Mouse (Mus musculus) c-Kit-positive CD71-negative TER-119-negative erythroid progenitor cells, embryonic 14.5 days (primary cell): Measurements from ENCODE around the gene Limk2.

ENCODE experiments used
- DNase-seq: peaks from one replicate; pipeline ENCODE4 v3.0.0-alpha.2; 2013; ENCODE audit warnings: low read depth

The Limk2 gene

GRCm38 (mm10) chr11:3371599-3372295 lies 37.2 kb downstream of the Limk2 start:
- no peak for DNase-seq

GRCm38 (mm10) chr11:3370928-3371598 lies 37.9 kb downstream of the Limk2 start:
- DNase-seq = peak; percentile 74

- DNase-seq = no peak
Measured at GRCm38 (mm10) chr11:3370162-3370561, 38.8 kb downstream of the Limk2 start.

GRCm38 (mm10) chr11:3369449-3369848 lies 39.5 kb downstream of the Limk2 start:
- no peak for DNase-seq

- no peak for DNase-seq
Measured at GRCm38 (mm10) chr11:3368983-3369382, 40.0 kb downstream of the Limk2 start.

- DNase-seq = no peak
Measured at GRCm38 (mm10) chr11:3366411-3366810, 42.6 kb downstream of the Limk2 start.

GRCm38 (mm10) chr11:3362854-3363253 lies 46.1 kb downstream of the Limk2 start:
- no peak for DNase-seq

GRCm38 (mm10) chr11:3352990-3353585 lies 55.9 kb downstream of the Limk2 start:
- DNase-seq = no peak

GRCm38 (mm10) chr11:3352131-3352530 lies 56.9 kb downstream of the Limk2 start:
- DNase-seq = no peak

GRCm38 (mm10) chr11:3349343-3349695 lies 59.7 kb downstream of the Limk2 start:
- no peak for DNase-seq

GRCm38 (mm10) chr11:3348576-3349342 lies 60.2 kb downstream of the Limk2 start:
- no peak for DNase-seq

- DNase-seq = no peak
Measured at GRCm38 (mm10) chr11:3347835-3348195, 61.2 kb downstream of the Limk2 start.

- peak; percentile 85 for DNase-seq
Measured at GRCm38 (mm10) chr11:3347091-3347834, 61.7 kb downstream of the Limk2 start.

- DNase-seq = no peak
Measured at GRCm38 (mm10) chr11:3346351-3346750, 62.6 kb downstream of the Limk2 start.

GRCm38 (mm10) chr11:3344916-3345315 lies 64.1 kb downstream of the Limk2 start:
- no peak for DNase-seq

GRCm38 (mm10) chr11:3341476-3341875 lies 67.5 kb downstream of the Limk2 start:
- DNase-seq = no peak

- DNase-seq = no peak
Measured at GRCm38 (mm10) chr11:3337961-3338360, 71.0 kb downstream of the Limk2 start.

GRCm38 (mm10) chr11:3337173-3337955 lies 71.6 kb downstream of the Limk2 start:
- DNase-seq = no peak

- no peak for DNase-seq
Measured at GRCm38 (mm10) chr11:3336602-3337001, 72.4 kb downstream of the Limk2 start.

GRCm38 (mm10) chr11:3335651-3336216 lies 73.3 kb downstream of the Limk2 start:
- DNase-seq = peak; percentile 69
